Mouse (Mus musculus): Measurements from ENCODE around the gene Gcsam.

Gcsam gene

GRCm38 (mm10) chr16:45610267-45610666 is at the start of gene Gcsam:
Gene Gcsam (plus strand): TSS chr16:45610380.
- in situ Hi-C loops (cut with MboI, MseI), result no loop called here

- in situ Hi-C loops (cut with MboI, MseI), result no loop called here
These were observed 48.4 kb upstream of the Gcsam start for GRCm38 (mm10) chr16:45561747-45562146.

GRCm38 (mm10) chr16:45572307-45572706 is 37.9 kb upstream of the Gcsam start:
- in situ Hi-C loops (cut with MboI, MseI), result no loop called here

- in situ Hi-C loops (cut with MboI, MseI), result loop anchor here (5.0 kb wide), 2 partner anchors 52 to 92 kb away; no protein-coding TSS in a partner anchor
These were observed 30.3 kb upstream of the Gcsam start for GRCm38 (mm10) chr16:45579883-45580282.

- in situ Hi-C loops (cut with MboI, MseI), result loop anchor here (5.0 kb wide), 2 partner anchors 50 to 90 kb away; no protein-coding TSS in a partner anchor
These were observed 27.7 kb upstream of the Gcsam start for GRCm38 (mm10) chr16:45582512-45582911.

GRCm38 (mm10) chr16:45593656-45594055 is 16.5 kb upstream of the Gcsam start:
- in situ Hi-C loops (cut with MboI, MseI), result no loop called here

- in situ Hi-C loops (cut with MboI, MseI), result loop anchor here (5.0 kb wide), 1 partner anchor 73 kb away; no protein-coding TSS in a partner anchor
These were observed 14.7 kb upstream of the Gcsam start for GRCm38 (mm10) chr16:45595494-45595893.

- in situ Hi-C loops (cut with MboI, MseI), result loop anchor here (10.0 kb wide), 1 partner anchor 1114 kb away; no protein-coding TSS in a partner anchor
These were observed 1.7 kb upstream of the Gcsam start for GRCm38 (mm10) chr16:45608481-45608954.

GRCm38 (mm10) chr16:45609300-45609699 is 880 bp upstream of the Gcsam start:
- in situ Hi-C loops (cut with MboI, MseI), result loop anchor here (10.0 kb wide), 1 partner anchor 1114 kb away; no protein-coding TSS in a partner anchor

GRCm38 (mm10) chr16:45613247-45613646 is 3.1 kb downstream of the Gcsam start:
- in situ Hi-C loops (cut with MboI, MseI), result no loop called here

- in situ Hi-C loops (cut with MboI, MseI), result no loop called here
These were observed 5.8 kb downstream of the Gcsam start for GRCm38 (mm10) chr16:45615944-45616343.

GRCm38 (mm10) chr16:45619751-45620375 is 9.7 kb downstream of the Gcsam start:
- in situ Hi-C loops (cut with MboI, MseI), result no loop called here

- in situ Hi-C loops (cut with MboI, MseI), result no loop called here
These were observed 13.1 kb downstream of the Gcsam start for GRCm38 (mm10) chr16:45623230-45623629.

GRCm38 (mm10) chr16:45624791-45625190 is 14.6 kb downstream of the Gcsam start:
- in situ Hi-C loops (cut with MboI, MseI), result loop anchor here (25.0 kb wide), 1 partner anchor 412 kb away; the partner anchor contains the start of gene Btla

GRCm38 (mm10) chr16:45625342-45625741 is 15.2 kb downstream of the Gcsam start:
- in situ Hi-C loops (cut with MboI, MseI), result loop anchor here (25.0 kb wide), 1 partner anchor 413 kb away; the partner anchor contains the start of gene Btla

- in situ Hi-C loops (cut with MboI, MseI), result loop anchor here (5.0 to 25.0 kb wide), 2 partner anchors 47 to 417 kb away; partner anchors contain the start of gene Btla
These were observed 19.4 kb downstream of the Gcsam start for GRCm38 (mm10) chr16:45629497-45630105.

GRCm38 (mm10) chr16:45630347-45630960 is 20.3 kb downstream of the Gcsam start:
- in situ Hi-C loops (cut with MboI, MseI), result loop anchor here (5.0 to 25.0 kb wide), 2 partner anchors 48 to 418 kb away; partner anchors contain the start of gene Btla

GRCm38 (mm10) chr16:45632420-45632819 is 22.2 kb downstream of the Gcsam start:
- in situ Hi-C loops (cut with MboI, MseI), result loop anchor here (5.0 to 25.0 kb wide), 2 partner anchors 50 to 420 kb away; partner anchors contain the start of gene Btla

- in situ Hi-C loops (cut with MboI, MseI), result loop anchor here (25.0 kb wide), 1 partner anchor 424 kb away; the partner anchor contains the start of gene Btla
These were observed 25.6 kb downstream of the Gcsam start for GRCm38 (mm10) chr16:45635826-45636225.

GRCm38 (mm10) chr16:45640070-45640762 is 30.0 kb downstream of the Gcsam start:
- in situ Hi-C loops (cut with MboI, MseI), result loop anchor here (25.0 kb wide), 1 partner anchor 428 kb away; the partner anchor contains the start of gene Btla

- in situ Hi-C loops (cut with MboI, MseI), result loop anchor here (25.0 kb wide), 1 partner anchor 429 kb away; the partner anchor contains the start of gene Btla
These were observed 31.1 kb downstream of the Gcsam start for GRCm38 (mm10) chr16:45641301-45641700.

Measured in T-helper 2 cell (primary cell).